Mouse (Mus musculus) c-Kit-positive CD71-positive TER-119-positive erythroid progenitor cells, embryonic 14.5 days (primary cell): Measurements from ENCODE around the gene Acad10.
"Not testable (repeated sequence)": the region's sequence is repeated elsewhere in the genome, so short reads cannot be mapped to it uniquely, and the experiment has no call there.

Source experiments
- DNase-seq: peaks from one replicate; pipeline ENCODE4 v3.0.0-alpha.2; 2013; ENCODE audit warnings: low spot score

Acad10 gene

GRCm38 (mm10) chr5:121656866-121657265 is 3.4 kb downstream of the Acad10 start:
- not testable (repeated sequence) for DNase-seq

DNA sequence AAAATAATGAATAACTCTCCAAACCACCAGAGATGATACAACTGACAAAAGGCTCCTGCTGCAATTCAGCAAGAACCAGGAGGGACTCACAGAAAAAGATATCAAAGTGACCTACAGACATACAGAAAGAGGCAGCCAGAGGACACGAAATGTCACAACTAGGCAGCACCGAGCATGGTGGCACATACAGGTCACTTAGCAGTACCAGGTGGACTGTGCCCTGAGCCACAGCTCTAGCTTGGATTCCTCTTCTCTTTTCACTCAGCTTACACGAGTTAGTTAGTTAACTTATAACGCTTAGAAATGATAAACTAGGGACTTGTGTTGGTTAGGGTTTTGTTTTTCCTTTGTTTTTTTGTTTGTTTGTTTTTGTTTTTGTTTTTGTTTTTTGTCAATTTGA is 5.8 kb downstream of the Acad10 start:
- no peak for DNase-seq

DNA sequence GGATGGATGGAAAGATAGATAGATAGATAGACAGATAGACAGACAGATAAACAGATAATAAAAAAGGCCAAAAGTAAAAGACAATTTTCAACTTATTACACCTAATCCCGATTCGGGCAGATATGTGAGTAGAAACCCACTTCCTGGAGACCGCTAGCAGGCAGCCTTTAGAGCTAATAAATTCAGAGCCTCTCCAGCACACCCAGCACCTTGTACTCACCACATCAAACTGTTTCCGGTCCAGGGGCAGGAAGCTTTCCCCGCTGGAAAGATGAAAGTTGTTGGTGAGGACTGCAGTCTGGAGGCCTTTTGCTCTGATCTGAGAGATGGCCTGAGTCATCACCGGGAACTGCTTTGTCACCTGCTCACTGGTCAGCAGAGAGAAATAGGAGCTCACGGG is 11.2 kb downstream of the Acad10 start:
- DNase-seq = no peak

DNA sequence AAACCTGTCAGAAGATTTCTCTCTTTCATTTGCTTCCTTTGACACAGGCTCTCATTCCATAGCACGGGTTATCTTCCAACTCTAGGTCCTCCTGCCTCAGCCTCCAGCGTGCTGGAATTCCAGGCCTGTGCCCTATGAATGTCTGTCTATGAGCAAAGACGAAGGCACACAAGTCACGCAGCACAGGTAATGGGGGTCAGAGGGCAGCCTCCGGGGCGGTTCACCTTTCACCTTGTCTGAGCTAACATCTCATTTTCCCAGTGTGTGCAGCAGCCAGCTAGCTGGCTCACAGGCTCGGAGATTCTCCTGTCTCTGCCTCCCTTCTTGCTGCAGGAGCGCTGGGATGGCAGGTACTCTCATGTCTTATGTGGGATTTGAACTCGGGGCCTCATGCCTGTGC is 20.7 kb downstream of the Acad10 start:
- DNase-seq = no peak

- no peak for DNase-seq
Observed at GRCm38 (mm10) chr5:121637296-121637695, 23.0 kb downstream of the Acad10 start.

DNA sequence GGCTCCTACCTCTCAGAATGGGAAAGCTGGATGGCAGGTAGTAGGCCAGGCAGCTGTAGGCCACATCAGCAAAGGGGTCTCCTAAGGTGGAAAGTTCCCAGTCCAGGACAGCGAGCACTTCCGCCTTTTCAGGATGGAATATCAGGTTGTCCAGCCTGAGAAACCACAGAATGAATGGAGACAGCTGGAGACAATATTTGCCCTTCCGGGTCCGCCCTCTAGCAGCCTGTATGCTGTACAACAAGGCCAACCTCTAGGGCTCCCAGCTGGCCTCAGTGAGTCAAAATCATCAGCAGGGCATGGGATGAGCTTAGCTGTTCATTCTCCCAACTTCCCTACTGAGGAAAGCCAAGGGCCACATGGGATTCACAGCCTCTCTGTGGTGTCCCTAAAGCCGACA is 25.6 kb downstream of the Acad10 start:
- no peak for DNase-seq

- DNase-seq = no peak
Observed at GRCm38 (mm10) chr5:121632804-121633203, 27.5 kb downstream of the Acad10 start.

DNA sequence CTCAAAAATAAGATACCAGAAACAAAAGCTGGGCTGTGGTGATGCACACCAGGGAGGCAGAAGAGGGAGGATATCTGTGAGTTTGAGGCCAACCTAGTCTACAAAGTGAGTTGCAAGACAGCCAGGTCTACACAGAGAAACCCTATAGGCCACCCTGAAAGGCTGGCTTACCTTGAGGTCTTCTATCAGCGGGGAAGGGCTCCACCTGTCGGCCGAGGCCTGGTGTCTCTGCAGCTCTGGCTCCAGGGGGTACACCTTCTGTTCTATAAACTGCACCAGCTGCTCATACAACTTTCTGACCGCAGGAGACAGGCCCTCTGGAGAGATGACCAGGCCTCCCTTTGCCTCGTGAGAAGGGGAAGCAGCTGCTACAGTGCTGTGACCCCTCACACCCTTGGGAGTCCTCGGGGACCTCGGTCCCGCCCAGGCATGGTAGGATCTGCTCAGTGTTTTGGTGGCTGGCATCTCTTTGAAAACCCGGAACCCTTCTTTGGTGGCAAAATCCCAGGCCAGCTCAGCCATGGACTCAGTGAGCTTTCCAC is 29.1 kb downstream of the Acad10 start:
- DNase-seq = not testable (repeated sequence)

GRCm38 (mm10) chr5:121627871-121628270 is 32.4 kb downstream of the Acad10 start:
- peak; percentile 70 for DNase-seq

- no peak for DNase-seq
Observed at GRCm38 (mm10) chr5:121623241-121623640, 37.1 kb downstream of the Acad10 start.

- DNase-seq = no peak
Observed at GRCm38 (mm10) chr5:121621102-121621501, 39.2 kb downstream of the Acad10 start.

DNA sequence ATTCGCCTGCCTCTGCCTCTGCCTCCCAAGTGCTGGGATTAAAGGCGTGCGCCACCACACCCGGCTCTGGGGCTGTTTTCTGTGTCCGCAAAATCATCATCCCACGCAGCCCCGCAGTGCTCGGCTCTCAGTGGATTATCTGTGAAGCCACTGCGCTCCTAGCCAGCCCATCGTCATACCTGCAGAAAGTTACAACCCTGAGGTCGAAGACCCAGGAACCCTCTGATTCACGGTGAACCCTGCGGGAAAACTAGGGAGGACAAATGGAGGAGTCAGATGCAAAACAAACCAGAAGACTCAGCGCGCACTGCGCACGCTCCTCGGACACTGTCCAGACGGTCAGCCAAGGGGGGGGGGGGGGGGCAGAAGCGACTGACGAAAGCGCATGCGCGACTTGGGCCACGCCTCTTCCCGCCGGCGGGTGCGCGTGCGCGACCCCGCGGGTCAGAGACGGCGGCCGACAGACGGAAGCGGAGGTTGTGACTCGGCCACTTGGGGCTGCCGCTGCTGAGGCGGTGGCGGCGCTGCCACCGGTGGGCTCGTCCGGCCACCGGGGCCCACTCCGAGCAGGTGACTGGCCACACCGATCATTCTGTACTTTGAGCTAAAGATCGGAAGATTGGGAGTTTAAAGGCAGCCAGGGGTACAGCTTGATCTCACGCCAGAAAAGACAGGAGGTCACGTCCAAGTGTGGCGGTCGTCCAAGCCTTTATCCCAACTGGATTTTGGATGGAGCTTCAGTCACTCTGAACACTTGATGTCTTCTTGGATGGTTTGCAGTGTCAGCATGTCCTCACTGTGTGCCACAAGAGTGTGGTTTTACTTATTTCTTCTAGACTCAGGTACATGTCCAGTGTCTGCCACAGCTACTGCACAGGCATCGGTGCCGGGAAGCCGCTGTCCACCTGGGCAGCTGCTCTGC is 41.5 kb downstream of the Acad10 start, which contains the start of gene Acad12:
Acad12 (minus strand) TSS at position 347 of the 922 bp plus-strand sequence.
- DNase-seq = peak; percentile 73

DNA sequence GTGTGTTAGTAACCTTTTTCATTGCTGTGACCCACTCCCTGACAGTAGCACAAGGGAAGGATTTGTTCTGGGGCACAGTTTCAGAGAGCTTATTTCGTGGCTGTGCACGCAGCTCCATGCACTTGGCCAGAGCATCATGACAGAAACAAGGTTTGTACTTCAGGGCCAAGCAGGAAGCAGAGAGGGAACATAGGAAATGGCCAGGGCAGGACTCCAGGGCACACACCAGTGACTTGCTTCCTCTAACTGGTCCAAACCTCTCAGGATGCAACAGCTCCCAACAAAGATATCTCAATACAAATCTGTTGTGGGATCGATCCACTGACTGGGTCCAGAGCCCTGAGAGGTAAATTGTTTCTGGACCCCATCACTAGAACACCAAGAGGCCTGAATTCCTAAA is 45.4 kb downstream of the Acad10 start:
- DNase-seq = not testable (repeated sequence)

DNA sequence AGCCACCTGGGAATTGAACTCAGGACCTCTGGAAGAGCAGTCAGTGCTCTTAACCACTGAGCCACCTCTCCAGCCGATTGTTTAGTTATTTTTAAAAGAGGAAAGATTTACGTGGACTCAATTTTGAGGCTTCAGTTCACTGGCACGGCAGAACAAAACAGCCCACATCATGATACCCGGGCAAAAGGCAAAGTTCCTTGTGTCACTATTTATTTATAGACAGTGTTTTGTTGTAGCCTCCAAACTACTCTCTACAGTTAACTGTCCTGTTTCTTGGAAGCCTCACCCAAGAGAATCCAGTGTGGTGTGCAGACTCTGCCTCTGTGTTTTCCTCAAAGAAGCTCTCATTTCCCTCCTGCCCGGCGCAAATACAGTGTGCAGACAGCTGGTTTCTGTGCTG is 48.3 kb downstream of the Acad10 start:
- no peak for DNase-seq

DNA sequence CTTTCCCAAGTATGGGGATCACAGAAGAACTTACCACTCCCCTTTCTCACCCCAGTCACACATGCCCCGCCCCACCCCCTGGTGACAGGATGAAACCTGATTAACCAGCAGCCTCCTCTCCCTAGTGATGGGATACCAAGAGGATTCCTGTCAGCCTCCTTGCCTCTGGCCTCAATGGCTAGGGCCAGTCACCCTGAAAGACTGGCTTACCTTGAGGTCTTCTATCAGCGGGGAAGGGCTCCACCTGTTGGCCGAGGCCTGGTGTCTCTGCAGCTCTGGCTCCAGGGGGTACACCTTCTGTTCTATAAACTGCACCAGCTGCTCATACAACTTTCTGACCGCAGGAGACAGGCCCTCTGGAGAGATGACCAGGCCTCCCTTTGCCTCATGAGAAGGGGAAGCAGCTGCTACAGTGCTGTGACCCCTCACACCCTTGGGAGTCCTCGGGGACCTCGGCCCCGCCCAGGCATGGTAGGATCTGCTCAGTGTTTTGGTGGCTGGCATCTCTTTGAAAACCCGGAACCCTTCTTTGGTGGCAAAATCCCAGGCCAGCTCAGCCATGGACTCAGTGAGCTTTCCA is 50.7 kb downstream of the Acad10 start:
- DNase-seq = not testable (repeated sequence)

DNA sequence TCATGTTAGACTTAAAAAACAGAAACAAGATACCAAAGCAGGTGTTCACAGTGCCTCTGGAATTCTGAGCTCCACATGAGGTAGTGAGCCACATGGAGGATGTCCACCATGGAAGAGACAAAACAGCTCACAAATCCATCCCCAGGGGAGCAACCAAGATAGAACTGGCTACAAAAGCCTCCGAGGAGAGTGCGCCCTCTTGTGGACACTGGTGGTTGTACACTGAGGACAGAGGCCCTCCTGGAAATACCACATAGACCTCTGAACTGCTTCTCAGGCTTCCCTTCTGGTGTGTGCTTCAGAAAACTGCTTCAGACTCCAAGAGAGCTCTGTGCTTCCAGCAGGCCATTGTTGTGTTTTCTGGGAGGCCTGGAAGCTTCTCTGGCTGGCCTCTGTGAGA is 54.2 kb downstream of the Acad10 start:
- DNase-seq = peak; percentile 81

GRCm38 (mm10) chr5:121603815-121604214 is 56.5 kb downstream of the Acad10 start:
- DNase-seq = not testable (repeated sequence)

DNA sequence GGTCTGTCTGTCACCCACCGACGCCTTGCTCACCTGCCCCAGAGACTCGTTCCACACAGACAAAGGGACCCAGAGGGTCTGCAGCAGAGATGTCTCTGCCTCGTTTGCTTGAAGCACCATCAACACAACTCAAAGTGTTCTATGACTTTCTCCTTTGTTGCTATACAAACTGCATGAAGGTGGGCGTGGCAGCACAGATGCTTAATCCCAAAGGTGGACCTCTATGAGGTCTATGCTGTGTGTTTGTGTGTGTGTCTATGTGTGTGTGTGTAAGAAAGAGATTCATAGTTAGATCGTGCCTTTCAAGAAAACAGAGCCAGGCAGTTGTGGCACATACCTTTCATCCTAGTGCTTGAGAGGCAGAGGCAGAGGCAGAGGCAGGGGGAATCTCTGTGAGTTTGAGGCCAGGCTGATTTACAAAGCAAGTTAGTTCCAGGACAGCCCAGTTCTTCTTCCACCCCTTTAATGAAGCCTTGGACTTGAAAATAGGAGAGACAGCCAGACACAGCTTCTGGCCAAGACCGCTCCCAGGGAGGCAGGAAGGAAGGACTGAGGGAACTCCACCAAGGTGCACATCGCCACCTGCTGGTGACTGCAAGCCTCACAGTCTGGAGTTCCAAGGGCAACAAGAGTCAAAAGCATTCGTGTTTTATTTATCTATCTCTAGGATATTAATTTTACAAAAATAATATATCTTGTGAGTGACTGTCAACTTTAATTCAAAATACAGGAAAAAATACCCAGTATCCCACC is 58.6 kb downstream of the Acad10 start:
- peak; percentile 81 for DNase-seq

DNA sequence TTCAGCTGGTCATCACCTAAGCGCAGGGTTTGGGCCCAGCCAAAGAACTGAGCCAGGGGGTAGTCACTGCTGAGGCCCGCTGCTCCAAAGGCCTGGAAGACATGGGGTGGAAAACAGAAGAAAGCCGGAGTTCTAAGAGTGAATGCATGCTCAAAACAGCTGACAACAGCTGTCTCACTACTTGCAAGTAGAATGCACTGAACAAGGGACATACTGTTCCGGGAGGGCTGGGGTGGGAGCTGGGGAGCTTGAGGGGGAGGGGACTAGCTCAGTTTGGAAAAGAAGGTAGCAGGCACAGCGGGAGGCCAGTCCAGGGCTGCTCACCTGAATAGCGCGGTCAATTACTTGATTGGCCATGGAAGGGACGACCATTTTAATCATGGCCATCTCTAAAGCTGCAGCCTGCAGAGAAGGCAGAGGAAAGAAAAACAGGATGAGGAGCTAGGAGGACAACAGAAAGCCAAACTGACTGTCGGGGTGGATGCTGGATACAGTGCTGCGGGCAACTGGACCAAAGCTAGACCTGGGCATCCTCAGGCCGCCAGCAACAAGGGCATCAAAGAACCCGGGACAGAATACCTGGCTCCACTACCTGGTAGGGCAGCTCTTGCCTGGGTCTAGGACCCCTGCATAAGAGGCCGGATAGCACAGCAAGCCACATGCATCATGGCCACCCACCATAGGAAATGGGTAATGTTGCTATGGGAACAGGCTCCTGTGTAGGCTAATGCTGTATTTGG is 61.3 kb downstream of the Acad10 start:
- DNase-seq = no peak

DNA sequence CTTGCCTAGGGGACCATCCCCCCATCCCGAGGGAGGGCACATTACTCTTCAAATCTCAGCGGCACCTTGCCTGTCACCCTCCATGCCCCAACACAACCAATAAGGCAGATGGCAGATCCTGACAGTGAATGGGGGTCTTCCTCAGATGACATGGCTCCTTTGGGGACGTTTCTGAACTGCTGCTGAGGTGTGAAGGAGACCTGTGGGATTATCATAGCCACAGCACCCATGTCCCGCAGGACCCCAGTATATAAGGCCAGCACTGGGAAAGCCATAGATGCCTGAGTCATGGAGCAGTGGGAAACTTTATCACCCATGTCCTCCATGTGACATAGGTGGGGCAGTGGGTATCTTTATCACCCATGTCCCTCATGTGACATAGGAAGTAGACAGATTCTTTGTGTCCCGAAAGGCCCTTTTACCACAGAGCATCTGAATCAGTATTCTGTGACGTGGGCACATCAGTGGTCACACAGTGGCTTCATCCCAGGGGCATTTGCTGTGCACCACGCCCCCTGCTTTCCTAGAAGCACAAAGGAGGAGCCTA is 62.2 kb downstream of the Acad10 start:
- no peak for DNase-seq

GRCm38 (mm10) chr5:121597332-121597731 is 63.0 kb downstream of the Acad10 start:
- no peak for DNase-seq
